Mouse (Mus musculus) MEL (cell line): ENCODE measurements at regions not wholly inside any gene's neighbourhood (a gene's known extent, or its start where the extent isn't known, plus 50 kb on each side); places are given as distances from the start of the nearest gene placed in this dataset.

Experiments
- DNase-seq: peaks from one replicate; pipeline ENCODE4 v3.0.0; 2011; ENCODE audit warnings: low read depth, low spot score
- H3K27ac ChIP-seq: 2 replicates; pipeline ENCODE4 v1.5.1; 2012; ENCODE audit warnings: low read depth, mild to moderate bottlenecking, control low read depth, low read length, moderate library complexity; ENCODE audit not compliant: control insufficient read depth
- H3K27me3 ChIP-seq, 2 experiments: fragments of 150-350 bp in 1 of 2; sonication (generic) in 1 of 2; 2 replicates each; pipeline ENCODE4 v1.6.1; 2012; ENCODE audit warnings: low read length in 2 of 2, mild to moderate bottlenecking in 2 of 2, improper control_type of control experiment in 1 of 2, moderate library complexity in 1 of 2; ENCODE audit not compliant: insufficient read depth in 2 of 2, control insufficient read depth in 1 of 2
- H3K36me3 ChIP-seq, 2 experiments: 2 replicates each; pipeline ENCODE4 v1.6.1; 2012 to 2014; ENCODE audit warnings: low read length in 2 of 2, improper control_type of control experiment in 1 of 2, inconsistent platforms in 1 of 2, mild to moderate bottlenecking in 1 of 2; ENCODE audit not compliant: insufficient read depth in 2 of 2, control insufficient read depth in 1 of 2
- H3K4me1 ChIP-seq, 2 experiments: fragments of 150-350 bp in 1 of 2; sonication (generic) in 1 of 2; 2 replicates each; pipeline ENCODE4 v1.6.1; 2012; ENCODE audit warnings: low read length in 2 of 2, improper control_type of control experiment in 1 of 2, mild to moderate bottlenecking in 1 of 2; ENCODE audit not compliant: insufficient read depth in 2 of 2, control insufficient read depth in 1 of 2
- H3K4me3 ChIP-seq, 2 experiments: fragments of 150-350 bp in 1 of 2; sonication (generic) in 1 of 2; 2 replicates each; pipeline ENCODE4 v1.5.1; 2012; ENCODE audit warnings: low read depth in 2 of 2, low read length in 2 of 2, mild to moderate bottlenecking in 2 of 2, moderate library complexity in 2 of 2, control low read depth in 1 of 2, improper control_type of control experiment in 1 of 2; ENCODE audit not compliant: control insufficient read depth in 1 of 2, insufficient read depth in 1 of 2
- H3K79me2 ChIP-seq: 2 replicates; pipeline ENCODE4 v1.6.1; 2012; ENCODE audit warnings: mild to moderate bottlenecking, low read length, moderate library complexity; ENCODE audit not compliant: control insufficient read depth, poor library complexity, insufficient read depth
- H3K9ac ChIP-seq: 2 replicates; pipeline ENCODE4 v1.6.1; 2012; ENCODE audit warnings: low read depth, mild to moderate bottlenecking, control low read depth, low read length, moderate library complexity; ENCODE audit not compliant: control insufficient read depth, poor library complexity, severe bottlenecking
- H3K9me3 ChIP-seq: fragments of 150-350 bp; sonication (generic); replicated peaks from 2 replicates; pipeline ENCODE4 v1.6.1; 2012; ENCODE audit warnings: mild to moderate bottlenecking, low read length, improper control_type of control experiment, moderate library complexity; ENCODE audit not compliant: insufficient read depth
- CHD1 ChIP-seq: IDR thresholded peaks from 2 replicates; pipeline ENCODE4 v1.6.1; 2012; ENCODE audit warnings: low read depth, mild to moderate bottlenecking, inconsistent platforms, low read length, improper control_type of control experiment
- E2F4 ChIP-seq: IDR thresholded peaks from 2 replicates; pipeline ENCODE4 v1.6.1; 2011; ENCODE audit warnings: low read depth, low read length, improper control_type of control experiment, borderline replicate concordance
- HCFC1 ChIP-seq: IDR thresholded peaks from 2 replicates; pipeline ENCODE4 v1.6.1; 2012; ENCODE audit warnings: low read depth, mild to moderate bottlenecking, inconsistent platforms, low read length, improper control_type of control experiment, moderate library complexity
- JUND ChIP-seq: IDR thresholded peaks from 2 replicates; pipeline ENCODE4 v1.6.1; 2011; ENCODE audit warnings: low read depth, mild to moderate bottlenecking, improper control_type of control experiment, low read length
- KAT2A ChIP-seq: conservative IDR thresholded peaks from 2 replicates; pipeline ENCODE4 v1.6.1; 2012; ENCODE audit warnings: low read depth, low read length, improper control_type of control experiment, inconsistent platforms
- MAZ ChIP-seq: IDR thresholded peaks from 2 replicates; pipeline ENCODE4 v1.6.1; 2012; ENCODE audit warnings: low read depth, mild to moderate bottlenecking, inconsistent platforms, low read length, improper control_type of control experiment
- POLR2A ChIP-seq, 2 experiments: IDR thresholded peaks; 2 replicates each; pipeline ENCODE4 v1.6.1; 2011 to 2012; ENCODE audit warnings: low read length in 2 of 2, mild to moderate bottlenecking in 2 of 2, control low read depth in 1 of 2, improper control_type of control experiment in 1 of 2, low read depth in 1 of 2, moderate library complexity in 1 of 2; ENCODE audit not compliant: control insufficient read depth in 1 of 2, insufficient read depth in 1 of 2, poor library complexity in 1 of 2
- POLR2AphosphoS5 ChIP-seq: IDR thresholded peaks from 2 replicates; pipeline ENCODE4 v1.6.1; 2012; ENCODE audit warnings: low read depth, borderline replicate concordance, mild to moderate bottlenecking, inconsistent platforms, low read length, moderate library complexity, mixed read lengths
- RCOR1 ChIP-seq: IDR thresholded peaks from 2 replicates; pipeline ENCODE4 v1.6.1; 2012; ENCODE audit warnings: low read depth, mild to moderate bottlenecking, inconsistent platforms, low read length, improper control_type of control experiment
- TBP ChIP-seq: IDR thresholded peaks from 2 replicates; pipeline ENCODE4 v1.8.0; 2011; ENCODE audit warnings: low read depth, low read length, improper control_type of control experiment
- TCF12 ChIP-seq: IDR thresholded peaks from 2 replicates; pipeline ENCODE4 v1.6.1; 2014; ENCODE audit warnings: low read depth, mild to moderate bottlenecking, inconsistent platforms, low read length, improper control_type of control experiment, moderate library complexity
- USF1 ChIP-seq: IDR thresholded peaks from 2 replicates; pipeline ENCODE4 v1.6.1; 2014; ENCODE audit warnings: low read depth, mild to moderate bottlenecking, inconsistent platforms, low read length, improper control_type of control experiment, moderate library complexity
- ZC3H11A ChIP-seq: IDR thresholded peaks from 2 replicates; pipeline ENCODE4 v1.6.1; 2012; ENCODE audit warnings: low read depth, mild to moderate bottlenecking, inconsistent platforms, low read length, improper control_type of control experiment
- ZMIZ1 ChIP-seq: IDR thresholded peaks from 2 replicates; pipeline ENCODE4 v1.6.1; 2012; ENCODE audit warnings: low read depth, mild to moderate bottlenecking, inconsistent platforms, low read length, improper control_type of control experiment, moderate library complexity
- ZNF384 ChIP-seq: IDR thresholded peaks from 2 replicates; pipeline ENCODE4 v1.6.1; 2012; ENCODE audit warnings: low read depth, mild to moderate bottlenecking, inconsistent platforms, low read length, improper control_type of control experiment

DNA sequence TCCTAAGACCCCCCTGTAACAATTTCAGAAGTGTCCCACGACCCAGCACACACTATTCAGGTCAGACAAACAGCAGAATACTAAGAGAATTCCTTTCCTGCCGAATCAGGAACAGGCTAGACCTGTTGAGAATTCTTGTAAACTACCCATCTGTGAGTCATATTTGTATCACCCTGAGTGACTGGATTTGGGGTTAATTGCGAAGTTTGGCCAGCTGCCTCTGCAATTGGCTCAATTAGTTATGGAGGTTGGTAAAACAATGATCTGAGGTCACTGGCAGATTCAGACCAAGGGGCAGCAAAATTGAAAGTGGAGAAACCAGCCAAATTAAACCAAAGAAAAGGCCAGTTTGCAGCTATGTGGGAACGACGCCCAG is 157.5 kb upstream of the Cdyl start:
- H3K4me1 ChIP-seq: no peaks in the 10 kb centered on the region
- DNase-seq: no peak
- no peak overlapping the region for H3K9ac ChIP-seq
- no peaks in the 10 kb centered on the region for H3K9me3 ChIP-seq
- TF ChIP-seq HCFC1 (no peak), TBP (no peak), ZC3H11A (no peak)
- H3K4me3 ChIP-seq: no peak overlapping the region
- H3K79me2 ChIP-seq: no peaks in the 10 kb centered on the region
- H3K27ac ChIP-seq: no peak overlapping the region
- peaks cover 2% of the 10 kb centered on the region in 2 experiments; a peak in 3 of 4 replicates for H3K27me3 ChIP-seq
- H3K36me3 ChIP-seq: no peaks in the 10 kb centered on the region

- H3K9ac ChIP-seq: no peak overlapping the region
- no peak for DNase-seq
These were observed 156.2 kb upstream of the Cdyl start for GRCm38 (mm10) chr13:35503362-35503821.

GRCm38 (mm10) chr13:35507195-35507594 is 152.4 kb upstream of the Cdyl start:
- Histone ChIP-seq H3K9me3 (no peaks in the 10 kb centered on the region), H3K4me1 (no peaks in the 10 kb centered on the region), H3K9ac (no peak overlapping the region), H3K4me3 (no peak overlapping the region), H3K27ac (no peak overlapping the region), H3K79me2 (no peaks in the 10 kb centered on the region), H3K27me3 (peaks cover 2% of the 10 kb centered on the region in 2 experiments; a peak in 3 of 4 replicates), H3K36me3 (no peaks in the 10 kb centered on the region)
- DNase-seq: no peak
- TF ChIP-seq KAT2A (no peak), TBP (no peak), RCOR1 (no peak), MAZ (no peak), TCF12 (no peak), ZNF384 (no peak), POLR2AphosphoS5 (no peak), HCFC1 (no peak), JUND (no peak), POLR2A (IDR thresholded peaks at IDR 0.05; ENCODE audit: control insufficient read depth in 1 of 2, insufficient read depth in 1 of 2, low read depth in 1 of 2, low read length in 2 of 2, poor library complexity in 1 of 2) (no peak), USF1 (no peak), CHD1 (no peak)

More at GRCm38 (mm10) chr13:35503362-35503821, 156.2 kb upstream of the Cdyl start:
- H3K27me3 ChIP-seq: peaks cover 2% of the 10 kb centered on the region in 2 experiments; a peak in 3 of 4 replicates
- no peak overlapping the region for H3K4me3 ChIP-seq
- no peak overlapping the region for H3K27ac ChIP-seq
- H3K4me1 ChIP-seq: no peaks in the 10 kb centered on the region
- H3K79me2 ChIP-seq: no peaks in the 10 kb centered on the region
- no peaks in the 10 kb centered on the region for H3K9me3 ChIP-seq
- TF ChIP-seq USF1 (no peak), ZMIZ1 (no peak), POLR2AphosphoS5 (no peak), ZC3H11A (no peak), E2F4 (no peak), POLR2A (IDR thresholded peaks at IDR 0.05; ENCODE audit: control insufficient read depth in 1 of 2, insufficient read depth in 1 of 2, low read depth in 1 of 2, low read length in 2 of 2, poor library complexity in 1 of 2) (no peak)
- H3K36me3 ChIP-seq: no peaks in the 10 kb centered on the region
